Mouse (Mus musculus) embryonic stem cell, embryonic (primary cell): ENCODE measurements at regions not wholly inside any gene's neighbourhood (a gene's known extent, or its start where the extent isn't known, plus 50 kb on each side); places are given as distances from the start of the nearest gene placed in this dataset.

ENCODE experiments used
- CTCF ChIA-PET, 4 experiments: fragments of 300-600 bp in 2 of 4; fragments of 350-600 bp in 2 of 4; sonication (Branson Sonifier 250); formaldehyde crosslinking; loops; one replicate each; lab custom pipeline; 2022; ENCODE audit warnings: inconsistent platforms in 2 of 4; lab: Charles Lee
- POLR2A ChIA-PET, 4 experiments: fragments of 300-600 bp in 2 of 4; fragments of 350-600 bp in 2 of 4; sonication (Branson Sonifier 250); formaldehyde crosslinking; loops; one replicate each; lab custom pipeline; 2022; ENCODE audit warnings: antibody characterized with exemption in 4 of 4, inconsistent platforms in 1 of 4; lab: Charles Lee

DNA sequence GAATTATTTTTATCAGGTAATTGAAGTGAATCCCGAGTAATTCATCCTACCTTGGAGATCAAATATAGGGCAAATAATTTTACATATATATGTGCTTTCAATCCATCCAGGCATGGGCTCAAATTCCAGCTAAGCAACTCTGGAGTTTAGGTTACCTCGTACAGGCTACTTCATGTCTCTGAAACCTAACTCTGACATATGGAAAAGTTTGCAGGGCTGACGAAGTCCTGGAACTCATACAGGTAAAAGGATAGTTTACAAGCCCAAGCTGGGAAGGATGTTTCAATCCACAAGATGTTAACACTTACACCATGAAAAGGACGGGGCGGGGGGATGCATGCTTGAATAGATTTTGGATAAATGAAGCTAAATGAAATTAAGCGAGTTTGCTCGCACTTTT is 235.9 kb upstream of the Tbx3 start:
- POLR2A ChIA-PET, result interaction anchor here in 1 of 4 experiments (0.6 to 1.5 kb wide), 2 partner anchors 35 to 128 kb away, joined by 4 to 6 read pairs; no protein-coding TSS in a partner anchor

DNA sequence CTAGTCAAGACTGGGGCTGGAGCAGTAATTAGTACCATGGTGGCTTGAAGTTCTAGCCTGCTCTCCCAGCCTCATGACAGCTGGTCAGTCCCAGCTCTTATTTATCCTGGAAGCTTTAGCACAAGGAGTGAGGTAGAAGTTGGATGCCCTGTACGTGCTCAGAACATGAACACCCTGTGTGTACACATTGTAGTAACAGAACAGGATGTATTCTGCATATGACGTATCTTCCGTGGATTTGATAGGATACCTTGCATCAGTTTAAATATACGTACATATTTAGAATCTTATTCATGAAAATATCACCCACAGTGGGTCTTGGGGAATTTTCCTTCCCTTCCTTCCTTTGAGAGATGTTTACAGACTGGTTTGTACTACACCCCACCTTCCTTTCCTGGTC is 222.0 kb upstream of the Tbx3 start:
- ChIA-PET POLR2A (interaction anchor here in 1 of 4 experiments (1.5 kb wide), 1 partner anchor 222 kb away, joined by 4 read pairs; the partner anchor contains the start of gene Tbx3), CTCF (interaction anchor here in 1 of 4 experiments (0.6 kb wide), 1 partner anchor 292 kb away, joined by 4 read pairs; no protein-coding TSS in a partner anchor)

More for the DNA sequence above, 235.9 kb upstream of the Tbx3 start:
- CTCF ChIA-PET, result interaction anchor here in 1 of 4 experiments (0.6 kb wide), 1 partner anchor 48 kb away, joined by 3 read pairs; no protein-coding TSS in a partner anchor

DNA sequence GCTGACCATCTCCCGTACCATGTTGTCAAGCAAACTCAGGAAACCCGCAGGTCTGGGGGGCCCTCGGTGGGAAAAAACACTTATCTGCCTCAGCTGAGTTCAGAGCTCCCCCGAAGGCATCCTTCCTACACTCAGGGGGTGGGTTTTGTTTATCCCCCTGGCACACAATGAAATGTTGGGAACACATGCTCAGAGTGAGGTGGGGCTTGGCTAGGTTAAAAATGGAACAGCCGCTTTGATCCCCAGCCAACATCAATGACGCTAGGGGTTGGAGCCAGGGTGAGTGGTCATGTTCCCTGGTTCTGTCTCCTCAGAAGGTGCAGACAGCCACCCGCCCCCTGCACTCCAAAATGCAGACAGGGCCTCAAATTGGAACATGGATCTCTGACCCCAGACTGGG is 221.3 kb upstream of the Tbx3 start:
- CTCF ChIA-PET, result interaction anchor here in 2 of 4 experiments (0.5 to 0.6 kb wide), 2 partner anchors 89 to 292 kb away, joined by 4 read pairs; no protein-coding TSS in a partner anchor
- POLR2A ChIA-PET, result no interaction called here

DNA sequence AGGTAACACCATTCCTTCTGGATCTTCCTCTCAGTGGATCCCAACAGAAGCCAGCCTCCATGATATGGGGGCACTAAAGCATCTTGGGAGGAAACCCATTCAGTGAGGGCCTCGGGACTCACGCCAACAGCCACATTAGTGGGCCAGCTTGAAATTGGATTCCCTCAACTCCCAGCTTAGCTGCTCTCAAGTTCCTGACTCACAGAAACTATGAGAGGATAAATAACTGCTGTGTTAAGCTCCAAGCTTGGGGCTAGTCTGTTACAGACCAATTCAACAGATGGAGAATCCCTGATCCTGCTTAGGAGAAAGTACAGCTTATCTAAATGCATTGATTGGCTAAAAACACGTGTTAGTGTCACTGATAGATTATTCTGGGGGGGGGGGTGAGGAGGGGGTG is 210.7 kb upstream of the Tbx3 start:
- POLR2A ChIA-PET, result no interaction called here
- CTCF ChIA-PET, result interaction anchor here in 1 of 4 experiments (0.7 kb wide), 1 partner anchor 131 kb away, joined by 4 read pairs; no protein-coding TSS in a partner anchor

DNA sequence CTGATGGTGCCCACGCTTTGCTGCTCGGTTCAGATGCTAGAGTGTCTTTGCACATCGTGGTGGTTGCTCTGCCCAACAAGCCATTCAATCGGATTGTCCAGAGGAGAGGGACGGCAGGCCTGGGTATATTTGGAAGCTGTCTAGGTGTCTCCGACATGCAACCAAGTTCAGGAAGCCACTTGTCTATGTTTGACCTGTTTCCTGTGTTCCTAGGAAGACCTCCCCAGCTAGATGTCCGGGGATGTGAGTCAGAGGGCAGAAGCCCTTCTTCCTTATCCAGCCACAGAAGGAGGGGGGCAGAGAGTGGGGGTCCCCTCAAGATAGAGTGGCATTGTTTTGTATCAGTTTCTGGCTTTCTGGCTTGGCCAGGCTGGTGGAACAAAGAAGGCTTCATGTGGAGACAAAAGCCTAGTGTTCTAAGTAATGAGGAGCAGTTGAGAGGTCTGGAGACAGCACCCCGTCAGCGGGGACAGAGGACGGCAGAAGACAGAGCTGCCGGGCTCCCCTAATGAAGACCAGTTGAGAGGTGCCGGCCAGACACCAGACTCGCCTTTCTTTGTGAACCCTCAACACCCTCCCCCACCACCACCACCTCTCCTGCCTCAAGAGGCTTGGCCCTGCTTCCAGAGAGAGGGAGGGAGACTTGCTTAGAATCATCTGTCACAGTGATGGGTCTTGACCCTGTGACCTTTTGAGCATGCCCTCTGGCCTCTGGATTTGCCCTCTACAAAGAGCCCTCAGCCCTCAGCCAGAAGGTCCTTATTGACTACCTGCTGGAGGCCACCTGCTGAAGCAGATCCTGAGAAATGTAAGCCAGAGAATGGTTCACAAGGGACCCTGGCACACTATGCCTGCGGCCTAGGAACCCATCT is 207.6 kb upstream of the Tbx3 start:
- ChIA-PET POLR2A (no interaction called here), CTCF (no interaction called here)

DNA sequence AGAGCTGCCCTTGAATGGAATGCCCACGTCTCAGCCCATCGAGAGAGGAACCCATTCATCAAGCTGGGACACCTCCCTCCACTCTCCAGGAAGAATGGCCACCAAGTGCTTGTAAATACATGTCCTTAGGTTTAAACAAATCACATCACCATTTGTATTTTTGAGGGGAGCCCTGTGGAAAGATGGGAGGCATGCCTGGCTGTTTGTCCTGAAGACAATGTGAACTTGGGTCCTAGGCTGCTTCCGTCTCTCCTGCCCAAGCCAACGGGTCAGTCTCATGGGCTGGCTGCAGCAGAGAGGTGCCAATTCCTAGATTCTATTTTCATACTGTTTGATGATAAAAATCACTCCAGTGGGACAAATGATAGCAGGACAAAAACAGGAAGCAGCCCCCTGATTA is 205.9 kb upstream of the Tbx3 start:
- POLR2A ChIA-PET, result interaction anchor here in 3 of 4 experiments (0.6 to 0.9 kb wide), 5 partner anchors 18 to 836 kb away, joined by 3 to 9 read pairs (median 5); no protein-coding TSS in a partner anchor
- CTCF ChIA-PET, result interaction anchor here in 2 of 4 experiments (0.7 kb wide), 3 partner anchors 88 to 269 kb away, joined by 3 to 5 read pairs (median 3); no protein-coding TSS in a partner anchor

DNA sequence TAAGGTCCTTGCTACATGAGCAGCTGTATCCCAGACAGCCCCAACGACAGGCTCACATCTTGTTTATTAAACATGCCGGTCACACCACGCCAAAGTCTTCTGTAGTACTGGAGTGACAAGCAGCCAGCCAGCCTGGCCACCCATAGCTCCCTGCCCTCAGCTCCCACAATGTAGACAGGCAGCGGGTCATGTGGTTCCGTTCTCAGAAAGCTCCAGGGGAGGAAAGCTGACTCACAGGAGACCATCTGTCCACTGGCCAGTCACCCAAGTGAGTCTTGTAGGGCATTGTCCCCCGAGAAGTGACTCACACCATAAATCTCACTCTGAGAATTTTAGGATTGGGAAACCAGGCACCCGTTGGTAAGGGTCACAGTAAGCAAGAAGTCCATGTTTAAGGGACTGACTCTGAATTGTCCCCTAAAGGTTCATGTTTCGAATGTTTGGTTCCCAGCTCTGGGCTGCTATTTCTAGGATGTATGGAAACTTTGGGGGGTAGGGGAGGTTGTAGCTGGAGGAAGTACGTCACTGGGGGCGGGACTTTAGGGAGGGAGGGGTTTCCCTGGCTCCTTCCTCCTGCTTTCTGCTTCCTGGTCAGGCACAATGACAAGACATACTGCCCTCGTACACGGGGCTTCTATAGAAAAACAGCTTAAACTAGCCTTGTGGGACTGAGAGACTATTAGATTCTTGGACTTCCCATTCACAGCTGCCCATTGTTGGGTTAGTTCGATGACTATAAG is 203.0 kb upstream of the Tbx3 start:
- CTCF ChIA-PET, result interaction anchor here in 1 of 4 experiments (0.6 kb wide), 1 partner anchor 41 kb away, joined by 4 read pairs; no protein-coding TSS in a partner anchor
- POLR2A ChIA-PET, result interaction anchor here in 1 of 4 experiments (1.2 kb wide), 1 partner anchor 17 kb away, joined by 3 read pairs; no protein-coding TSS in a partner anchor

DNA sequence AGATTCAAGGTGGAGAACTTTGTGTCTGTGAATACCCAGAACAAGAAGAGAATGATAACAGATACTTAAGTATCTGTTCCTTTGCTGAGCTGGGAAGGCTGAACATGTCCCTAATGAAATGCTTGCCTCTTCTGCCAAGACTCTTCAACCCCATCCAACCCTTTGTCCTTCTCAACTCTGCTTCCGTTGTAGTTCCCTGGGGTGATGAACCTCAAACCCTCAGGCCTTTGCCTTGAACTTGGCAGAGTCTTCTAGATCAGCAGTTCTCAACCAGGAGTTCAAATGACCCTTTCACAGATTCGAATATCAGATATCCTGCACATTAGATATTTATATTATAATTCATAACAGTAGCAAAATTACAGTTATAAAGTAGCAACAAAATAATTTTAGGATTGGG is 192.5 kb upstream of the Tbx3 start:
- ChIA-PET CTCF (no interaction called here), POLR2A (interaction anchor here in 1 of 4 experiments (0.7 kb wide), 1 partner anchor 1008 kb away, joined by 3 read pairs; no protein-coding TSS in a partner anchor)

DNA sequence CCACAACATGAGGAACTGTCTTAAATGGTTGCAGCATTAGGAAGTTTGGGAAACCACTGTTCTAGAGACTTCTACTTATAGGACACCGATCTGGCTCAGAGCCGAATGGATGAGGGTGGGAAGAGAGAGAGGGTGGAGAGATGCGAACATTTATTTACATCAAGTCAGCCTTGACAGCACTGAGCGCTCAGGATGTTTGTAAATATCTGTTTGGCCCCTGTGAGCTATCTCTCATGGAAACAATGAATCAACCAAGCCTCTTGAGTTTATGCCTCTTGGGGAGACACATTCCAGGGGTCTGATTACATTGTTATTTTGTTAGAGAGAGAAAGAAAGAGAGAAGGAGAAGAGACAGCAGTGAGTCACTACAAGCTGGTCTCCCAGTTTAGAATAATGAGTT is 192.1 kb upstream of the Tbx3 start:
- CTCF ChIA-PET, result interaction anchor here in 1 of 4 experiments (0.5 kb wide), 1 partner anchor 622 kb away, joined by 4 read pairs; no protein-coding TSS in a partner anchor
- POLR2A ChIA-PET, result interaction anchor here in 2 of 4 experiments (0.6 to 0.7 kb wide), 2 partner anchors 123 to 1008 kb away, joined by 3 read pairs; no protein-coding TSS in a partner anchor

DNA sequence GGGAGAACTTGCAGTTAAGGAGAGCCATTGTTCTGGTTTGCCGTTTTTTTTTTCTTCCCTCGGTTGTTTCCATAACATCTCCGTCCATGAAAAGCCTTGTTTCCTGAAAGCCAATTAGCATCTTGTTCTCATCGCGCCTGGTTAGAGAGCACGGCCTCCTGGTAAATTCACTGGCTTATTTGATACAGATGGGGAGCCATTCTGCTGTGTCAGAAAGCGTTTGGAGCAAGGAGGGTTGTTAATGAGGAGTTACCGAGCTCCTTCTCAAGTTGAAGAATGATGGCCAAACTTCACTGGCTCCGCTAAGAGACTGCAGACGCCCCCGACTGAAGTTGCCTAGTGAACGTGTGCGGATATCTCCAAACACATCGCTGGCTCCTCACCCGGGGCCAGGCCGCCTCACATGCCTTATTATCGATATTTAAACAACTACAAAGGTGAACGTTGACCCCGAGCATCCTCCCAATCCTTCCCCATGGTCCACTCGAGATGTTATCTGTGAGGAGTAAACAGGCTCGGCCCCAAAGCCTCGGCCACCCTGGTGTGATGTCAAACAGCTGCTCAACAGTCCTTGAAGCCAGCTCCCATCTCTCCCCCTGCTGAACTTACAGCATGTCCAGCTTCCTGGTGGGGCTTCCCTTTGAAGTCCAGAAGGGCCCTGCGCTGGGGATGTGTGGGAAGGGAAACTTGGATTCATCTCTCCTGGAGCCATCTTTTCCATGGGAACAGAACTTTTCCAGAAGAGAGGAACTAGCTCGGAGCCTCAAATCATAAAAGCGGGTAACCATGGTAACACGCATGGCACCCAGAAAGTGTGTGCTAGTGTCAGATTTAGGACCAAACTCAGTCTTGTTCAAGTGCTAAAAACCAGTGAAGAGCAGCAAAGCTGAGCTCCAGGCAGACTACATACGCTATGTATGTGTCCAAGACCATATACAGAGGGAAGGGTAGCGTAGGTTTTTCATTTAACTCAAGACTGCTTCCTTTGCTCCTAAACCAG is 190.0 kb upstream of the Tbx3 start:
- CTCF ChIA-PET, result no interaction called here
- POLR2A ChIA-PET, result interaction anchor here in 1 of 4 experiments (0.8 kb wide), 1 partner anchor 11 kb away, joined by 3 read pairs; no protein-coding TSS in a partner anchor

DNA sequence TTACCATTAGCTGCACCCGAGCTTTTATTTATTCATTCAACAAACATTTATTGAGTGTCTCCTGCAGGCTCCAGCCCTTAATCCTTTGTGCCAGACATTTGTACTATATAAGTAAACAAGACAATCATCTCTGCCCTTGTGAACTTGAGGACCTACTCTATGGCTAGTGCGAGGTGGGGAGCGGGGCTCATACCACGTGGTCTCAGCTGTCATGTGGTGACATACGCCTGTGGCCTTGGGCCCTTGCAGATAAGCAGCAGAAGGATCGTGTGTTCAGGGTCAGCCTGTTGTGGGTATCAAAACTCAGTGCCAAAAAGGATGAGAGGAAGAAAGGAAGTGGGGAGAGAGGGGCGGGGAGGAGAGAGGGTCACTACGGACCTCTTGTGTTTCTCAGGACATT is 186.8 kb upstream of the Tbx3 start:
- POLR2A ChIA-PET, result interaction anchor here in 2 of 4 experiments (0.6 to 1.9 kb wide), 3 partner anchors 10 to 173 kb away, joined by 3 to 4 read pairs (median 3); no protein-coding TSS in a partner anchor
- CTCF ChIA-PET, result interaction anchor here in 1 of 4 experiments (0.6 kb wide), 1 partner anchor 257 kb away, joined by 3 read pairs; no protein-coding TSS in a partner anchor

DNA sequence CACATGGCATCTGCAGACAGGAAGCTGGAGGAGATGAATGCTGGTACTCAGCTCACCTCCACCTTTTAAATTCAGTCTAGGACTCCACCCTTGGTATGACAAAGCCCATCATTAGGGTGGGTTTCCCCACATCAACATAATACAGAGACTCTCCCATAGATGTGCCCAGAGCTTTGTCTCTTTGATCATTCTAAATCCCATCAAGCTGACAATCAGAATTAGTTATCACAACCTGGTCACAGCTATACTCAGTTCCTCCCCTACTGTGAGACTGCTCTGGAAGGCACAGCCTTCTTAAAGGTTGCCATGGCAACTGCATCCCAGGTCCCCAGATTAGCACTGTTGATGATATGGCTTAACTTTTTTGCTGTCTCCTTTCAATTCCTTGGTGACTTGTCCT is 184.3 kb upstream of the Tbx3 start:
- CTCF ChIA-PET, result no interaction called here
- POLR2A ChIA-PET, result interaction anchor here in 3 of 4 experiments (0.5 to 1.1 kb wide), 4 partner anchors 100 to 218 kb away, joined by 3 to 4 read pairs (median 4); no protein-coding TSS in a partner anchor

DNA sequence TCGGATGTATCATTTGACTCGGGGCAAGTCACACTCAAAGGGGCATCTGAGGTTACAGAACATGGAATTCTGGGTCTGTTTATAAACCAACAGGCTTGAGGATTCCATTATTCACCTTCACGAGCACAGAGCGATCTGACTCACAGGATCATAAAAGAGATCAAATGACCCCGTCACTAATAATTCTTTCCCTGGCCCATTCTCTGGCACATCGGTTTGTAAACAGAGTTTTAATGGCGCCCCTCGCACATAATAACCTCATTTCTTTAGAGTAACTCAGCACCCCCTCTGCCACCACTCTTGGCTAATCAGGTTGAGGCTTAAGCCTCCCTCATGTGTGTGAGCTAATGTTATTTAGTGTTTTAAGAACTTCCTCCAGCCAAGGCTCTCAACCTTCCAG is 183.3 kb upstream of the Tbx3 start:
- POLR2A ChIA-PET, result interaction anchor here in 1 of 4 experiments (0.6 kb wide), 1 partner anchor 56 kb away, joined by 3 read pairs; no protein-coding TSS in a partner anchor
- CTCF ChIA-PET, result interaction anchor here in 1 of 4 experiments (0.5 kb wide), 1 partner anchor 214 kb away, joined by 4 read pairs; no protein-coding TSS in a partner anchor

DNA sequence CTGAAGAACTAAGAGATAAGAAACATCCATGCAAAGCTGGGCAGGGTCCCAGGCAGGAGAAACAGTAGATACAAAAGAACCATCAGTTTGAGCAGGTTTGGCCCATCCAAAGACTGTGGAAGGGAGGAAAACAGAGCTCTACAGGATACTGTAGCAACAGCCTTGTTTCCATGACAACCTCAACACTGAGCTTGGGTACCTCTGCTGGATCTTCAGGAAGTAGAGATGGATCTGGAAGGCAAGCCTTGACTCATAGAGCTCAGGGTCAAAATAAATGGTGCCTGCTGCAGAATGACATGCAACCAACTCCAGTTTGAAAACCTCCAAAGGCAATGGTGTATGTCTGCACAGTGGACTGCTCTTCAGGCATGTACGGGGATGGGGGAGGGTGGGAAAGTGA is 173.0 kb upstream of the Tbx3 start:
- CTCF ChIA-PET, result interaction anchor here in 1 of 4 experiments (0.7 kb wide), 2 partner anchors 99 to 259 kb away, joined by 3 read pairs; no protein-coding TSS in a partner anchor

DNA sequence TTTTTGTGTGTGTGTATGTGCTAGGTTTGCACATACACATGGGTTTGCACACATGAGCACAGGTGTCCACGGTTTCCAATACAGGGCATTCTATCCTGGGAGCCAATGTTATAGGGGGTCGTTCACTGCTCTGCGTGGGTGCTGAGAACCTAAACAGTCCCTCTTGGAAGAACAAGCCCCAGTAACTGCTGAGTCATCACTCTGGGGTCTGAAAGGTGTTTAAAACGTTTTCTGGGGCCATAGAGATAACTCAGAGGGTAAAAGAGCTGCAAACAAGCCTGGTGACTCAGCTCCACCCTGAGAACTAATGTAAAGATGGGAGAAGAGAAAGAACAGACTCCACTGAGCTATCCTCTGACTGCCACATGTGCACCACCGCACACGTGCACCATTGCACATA is 172.0 kb upstream of the Tbx3 start:
- ChIA-PET POLR2A (interaction anchor here in 1 of 4 experiments (0.7 kb wide), 1 partner anchor 176 kb away, joined by 4 read pairs; no protein-coding TSS in a partner anchor), CTCF (no interaction called here)

More for the DNA sequence above, 173.0 kb upstream of the Tbx3 start:
- POLR2A ChIA-PET, result no interaction called here

DNA sequence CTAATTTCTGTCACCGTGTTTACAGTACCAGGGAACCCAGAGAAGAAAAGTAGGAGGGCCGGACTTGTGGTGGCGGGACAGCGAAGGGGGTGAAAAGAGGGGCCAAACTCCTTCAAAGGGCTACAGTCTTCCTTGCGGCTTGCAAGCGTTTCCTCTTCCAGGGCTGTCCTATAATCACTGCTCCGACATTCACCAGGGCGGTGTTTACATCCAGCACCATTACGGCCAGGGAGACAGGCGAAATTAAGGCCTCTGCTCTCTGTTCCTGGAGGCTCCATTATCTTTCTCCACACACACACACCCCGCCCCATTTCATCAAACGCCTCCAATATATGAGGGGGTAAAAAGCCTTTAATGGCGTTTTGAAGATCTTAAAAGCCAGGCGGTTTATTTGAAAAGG is 162.8 kb upstream of the Tbx3 start:
- CTCF ChIA-PET, result no interaction called here
- POLR2A ChIA-PET, result no interaction called here
